Mouse (Mus musculus) myocyte (in vitro differentiated cells): ENCODE results near the gene Hint1.

Experiments
- E2F4 ChIP-seq: IDR thresholded peaks from one replicate; pipeline ENCODE4 v1.6.1; 2011; ENCODE audit warnings: mild to moderate bottlenecking, control low read depth, moderate library complexity; ENCODE audit not compliant: insufficient read depth
- MAX ChIP-seq: IDR thresholded peaks from one replicate; pipeline ENCODE4 v1.6.1; 2011; ENCODE audit warnings: low read depth, mild to moderate bottlenecking, control low read depth
- MYOD1 ChIP-seq, 3 experiments: IDR thresholded peaks; one replicate each; pipeline ENCODE4 v1.6.1; 2011; ENCODE audit warnings: control low read depth in 2 of 3, low read depth in 2 of 3, mild to moderate bottlenecking in 2 of 3, moderate library complexity in 1 of 3; ENCODE audit not compliant: insufficient read length in 2 of 3, control insufficient read depth in 1 of 3
- POLR2A ChIP-seq: IDR thresholded peaks from one replicate; pipeline ENCODE4 v1.6.1; 2011; ENCODE audit warnings: low read depth, mild to moderate bottlenecking, control low read depth, moderate library complexity; ENCODE audit not compliant: insufficient read length
- POLR2AphosphoS2 ChIP-seq: IDR thresholded peaks from one replicate; pipeline ENCODE4 v1.6.1; 2011; ENCODE audit warnings: low read depth, control low read depth; ENCODE audit not compliant: insufficient read length
- TCF12 ChIP-seq: IDR thresholded peaks from one replicate; pipeline ENCODE4 v1.6.1; 2011; ENCODE audit warnings: mild to moderate bottlenecking, control low read depth; ENCODE audit not compliant: poor library complexity, insufficient read depth, severe bottlenecking
- TCF3 ChIP-seq: IDR thresholded peaks from one replicate; pipeline ENCODE4 v1.6.1; 2011; ENCODE audit warnings: low read depth, control low read depth; ENCODE audit not compliant: insufficient read length
- USF1 ChIP-seq: IDR thresholded peaks from one replicate; pipeline ENCODE4 v1.6.1; 2011; ENCODE audit warnings: low read depth, mild to moderate bottlenecking, control low read depth, moderate library complexity

DNA sequence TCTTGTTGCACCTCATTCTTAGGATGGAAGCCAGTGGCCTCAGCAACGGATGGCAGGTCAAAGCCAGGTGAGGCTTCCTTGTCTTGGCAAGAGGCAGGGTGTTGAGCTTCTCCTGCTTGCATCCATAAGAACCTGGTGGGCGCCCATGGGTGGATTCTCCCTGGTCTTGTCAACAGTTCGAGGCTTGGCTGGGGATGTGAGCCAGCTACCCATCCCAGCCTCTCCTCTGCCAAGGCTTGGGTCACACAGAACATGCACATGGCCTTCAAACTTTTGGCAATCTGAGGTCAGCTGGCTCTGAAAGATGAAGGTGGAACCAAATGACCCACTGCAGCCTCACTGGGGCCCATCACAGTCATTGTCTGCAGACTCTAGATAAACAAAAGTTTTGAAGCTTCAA lies 45.0 kb downstream of the Hint1 start:
- TF ChIP-seq TCF3, result no peak
- no peak for TF ChIP-seq MAX
- TF ChIP-seq POLR2A, result no peak
- no peak for TF ChIP-seq USF1
- no peak for TF ChIP-seq TCF12
- TF ChIP-seq POLR2AphosphoS2, result no peak
- TF ChIP-seq MYOD1 (IDR thresholded peaks at IDR 0.05; ENCODE audit: control insufficient read depth in 1 of 3, insufficient read length in 2 of 3, low read depth in 2 of 3), result no peak
- TF ChIP-seq E2F4, result no peak
